Mouse (Mus musculus) left cerebral cortex, adult 8-10 months (tissue): ENCODE measurements around the gene Irf2bp2. TPM values are rescaled to one million over a fixed set of nuclear protein-coding genes. Genes with fewer than 3 reads are reported as not detected.
"Not testable (repeated sequence)": the region's sequence is repeated elsewhere in the genome, so short reads cannot be mapped to it uniquely, and the experiment has no call there.

Experiments
- DNase-seq, 2 experiments: peaks; one replicate each; pipeline ENCODE4 v3.0.0; 2022; ENCODE audit warnings: low spot score in 2 of 2
- total RNA-seq, 4 experiments: library from RNA; stranded (reverse); gene quantifications; 2 replicates each; pipeline ENCODE4 v1.2.4; 2022

The Irf2bp2 gene
- total RNA-seq, 4 experiments from 2014 or later: 52.9 to 59.6 (median 58.6) TPM

DNA sequence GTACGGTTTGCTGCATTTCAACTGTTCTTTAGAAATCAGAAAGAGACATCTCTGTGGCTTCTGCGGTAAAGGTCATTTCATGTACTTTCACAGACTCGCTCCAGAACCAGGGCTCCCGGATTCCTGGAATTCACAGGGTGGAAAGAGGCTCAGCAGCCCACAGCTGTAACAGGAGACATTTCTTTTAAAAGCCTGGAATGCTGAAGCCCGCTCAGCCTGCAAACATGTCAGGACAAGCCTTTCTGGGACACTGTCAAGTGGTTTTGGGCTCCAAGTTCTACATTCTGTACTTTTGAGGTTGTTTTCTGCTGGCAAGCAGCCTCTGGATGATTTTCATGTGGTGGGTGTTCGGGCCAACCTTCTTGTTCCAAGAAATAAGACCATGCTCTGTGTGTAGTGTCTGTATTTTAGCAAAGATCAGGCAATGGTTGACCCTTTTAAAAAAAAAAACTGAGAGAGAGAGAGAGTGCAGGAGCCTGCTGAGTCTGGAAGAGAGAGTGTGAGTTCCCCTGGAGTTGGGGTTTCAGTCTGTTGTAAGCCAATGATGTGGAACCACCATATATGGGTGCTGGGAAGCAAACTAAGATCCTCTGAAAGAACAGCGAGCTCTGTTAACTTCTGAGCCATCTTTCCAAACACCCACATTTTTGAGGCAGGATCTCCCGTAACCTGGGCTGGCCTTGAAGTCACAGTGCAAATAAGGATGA, 9.6 kb upstream of the Irf2bp2 start:
- DNase-seq: no peak

DNA sequence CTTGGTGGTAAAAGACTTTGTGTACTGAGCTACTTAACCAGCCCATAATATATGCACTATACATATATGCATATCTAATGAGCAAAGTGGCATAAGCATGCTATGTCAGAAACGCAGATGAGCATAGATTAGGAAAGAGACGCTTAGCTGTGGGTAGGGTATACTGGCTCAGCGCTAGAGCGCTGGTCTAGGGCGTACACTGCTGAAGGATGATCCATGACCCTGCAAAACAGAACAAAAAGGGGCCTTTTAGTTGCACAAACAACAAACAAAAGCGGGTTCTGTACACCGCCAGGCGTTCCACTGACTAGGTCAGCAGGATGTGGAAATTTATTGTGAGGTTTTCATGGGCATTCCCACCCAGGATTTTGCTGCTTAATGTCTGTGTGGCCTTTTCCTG, 8.9 kb upstream of the Irf2bp2 start:
- DNase-seq: no peak

DNA sequence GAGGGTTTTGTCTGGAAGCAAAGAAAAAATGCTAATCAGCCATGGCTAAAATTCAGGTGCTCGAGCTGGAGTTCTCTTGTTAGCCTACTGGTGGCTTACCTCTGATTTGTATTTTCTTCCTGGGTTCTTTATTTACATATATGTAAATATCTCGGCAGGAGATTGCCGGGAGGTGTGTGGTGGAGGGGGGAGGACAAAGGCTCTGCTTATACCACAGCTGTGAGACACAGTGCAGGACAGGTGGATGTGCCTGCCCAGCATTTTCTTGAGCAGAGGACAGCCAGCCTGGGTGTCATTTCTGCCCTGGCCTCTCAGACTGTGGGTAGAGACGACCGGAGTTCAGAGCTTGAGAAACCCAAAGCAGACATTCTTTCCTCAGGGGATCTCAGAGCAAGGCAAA, 7.5 kb upstream of the Irf2bp2 start:
- DNase-seq: no peak

DNA sequence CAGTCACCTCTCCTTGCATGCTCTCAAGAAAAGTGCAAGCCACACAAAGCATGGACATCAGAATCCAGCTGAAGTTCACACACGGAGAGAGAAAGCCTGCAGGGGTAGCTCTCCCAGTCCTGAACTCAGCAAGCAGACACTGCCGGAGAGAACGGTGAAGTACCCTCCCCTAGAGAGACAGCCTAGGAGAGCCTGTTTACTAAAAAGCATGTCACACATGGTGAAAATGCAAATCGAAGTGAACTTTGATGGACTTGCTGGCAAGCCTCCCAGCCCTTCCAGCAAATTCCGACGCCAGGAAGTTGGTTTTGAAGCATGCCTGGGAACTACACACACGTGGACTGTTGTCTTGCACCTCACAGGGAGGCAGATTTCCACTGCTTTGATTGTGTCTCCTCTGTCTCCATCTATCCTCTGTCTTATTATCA, 7.0 kb upstream of the Irf2bp2 start:
- DNase-seq: no peak

DNA sequence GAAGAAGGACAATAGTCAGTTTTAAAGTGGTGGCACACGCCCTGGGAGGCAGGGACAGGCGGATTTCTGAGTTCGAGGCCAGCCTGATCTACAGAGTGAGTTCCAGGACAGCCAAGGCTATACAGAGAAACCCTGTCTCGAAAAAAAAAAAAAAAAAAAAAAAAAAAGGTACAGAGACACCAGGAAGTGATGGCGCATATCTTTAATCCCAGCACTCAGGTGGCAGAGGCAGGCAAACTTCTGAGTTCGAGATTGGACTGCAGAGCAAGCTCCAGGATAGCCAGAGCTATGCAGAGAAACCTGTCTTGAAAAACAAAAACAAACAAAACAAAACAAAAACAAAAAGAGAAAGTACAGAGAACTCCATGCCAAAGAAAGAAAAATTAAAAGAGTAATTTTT, 6.6 kb upstream of the Irf2bp2 start:
- not testable (repeated sequence) for DNase-seq

DNA sequence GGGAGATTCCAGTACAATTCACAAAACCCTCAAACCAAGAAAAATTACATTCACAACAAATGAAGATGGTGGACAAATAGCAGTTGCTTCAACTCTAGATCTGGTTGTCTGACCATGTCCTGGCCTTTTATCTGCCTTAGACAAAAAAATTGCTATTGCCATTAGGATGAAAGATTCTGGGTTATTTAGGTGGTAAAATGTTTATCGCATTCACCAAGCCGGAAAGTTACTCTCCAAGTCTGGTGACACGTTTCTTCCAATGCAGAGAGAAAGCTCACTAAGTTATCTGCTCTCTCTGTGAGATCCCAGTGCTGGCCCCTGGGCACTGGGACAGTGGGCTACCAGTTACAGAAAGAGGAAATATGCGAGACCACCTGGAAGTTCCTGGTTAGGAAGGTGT, 5.5 kb upstream of the Irf2bp2 start:
- no peak for DNase-seq

DNA sequence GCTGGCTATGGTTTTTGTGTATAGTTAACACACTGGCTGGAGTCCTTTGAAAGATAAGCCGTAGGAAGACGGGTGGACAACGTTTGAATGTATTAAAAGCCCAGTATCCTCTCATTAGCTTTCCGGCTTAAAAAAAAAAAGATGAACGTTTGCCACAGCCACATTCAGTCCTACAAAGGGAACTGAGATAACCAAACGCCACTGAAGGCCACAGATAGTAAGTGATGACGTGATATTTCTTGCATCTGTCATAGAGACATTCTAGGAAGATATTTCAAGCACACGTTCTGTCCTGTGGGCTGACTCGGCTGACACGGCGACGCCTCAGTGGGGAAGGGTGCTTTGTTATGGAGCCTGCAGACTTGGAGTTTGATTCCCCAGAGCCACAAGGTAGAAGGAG, 4.4 kb upstream of the Irf2bp2 start:
- no peak for DNase-seq

DNA sequence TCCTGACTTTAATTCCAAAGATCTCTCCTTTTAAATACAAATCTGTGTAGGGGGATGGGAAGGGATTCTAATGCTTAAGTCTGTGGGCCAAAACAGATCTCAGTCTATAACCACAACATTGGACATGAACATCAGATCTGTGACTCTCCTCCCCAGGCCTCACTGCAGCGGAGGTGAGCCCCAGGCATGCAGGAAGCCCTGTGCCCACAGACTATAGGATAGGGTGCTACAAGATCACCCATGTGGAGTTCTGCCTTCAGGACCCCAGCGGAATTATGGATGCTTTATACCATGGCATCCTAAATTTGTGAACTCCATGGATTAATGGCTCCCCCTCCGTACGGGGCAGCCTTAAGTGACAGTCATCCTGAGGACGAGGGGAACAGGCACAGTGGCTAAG, 2.9 kb upstream of the Irf2bp2 start:
- no peak for DNase-seq

DNA sequence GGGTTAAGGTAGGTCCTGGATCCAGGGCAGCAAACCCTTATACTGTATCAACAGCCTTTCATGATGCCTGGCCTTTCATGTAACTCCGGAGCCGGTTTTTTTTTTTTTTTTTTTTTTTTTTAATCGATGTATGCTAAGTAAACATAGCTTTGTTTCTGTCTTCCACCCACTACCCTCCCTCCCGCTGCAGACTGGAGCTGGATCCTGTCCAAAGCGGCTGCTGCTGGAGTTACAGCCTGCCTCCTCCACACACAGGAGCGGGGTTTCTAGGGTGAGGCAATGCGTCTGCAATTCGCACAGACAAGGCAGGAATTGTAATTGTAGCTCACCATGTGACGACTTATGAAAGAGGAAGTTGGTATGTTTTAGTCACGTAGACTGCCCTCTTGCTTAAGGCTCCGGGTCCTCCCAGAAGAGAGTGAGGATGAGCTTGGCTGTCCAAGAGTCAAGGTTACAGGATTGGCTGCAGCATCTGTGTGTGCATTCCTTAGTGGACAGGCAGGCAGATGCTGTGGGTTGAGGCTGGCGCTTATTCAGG, 2.4 kb upstream of the Irf2bp2 start:
- DNase-seq: peak; percentile 64 to 90

DNA sequence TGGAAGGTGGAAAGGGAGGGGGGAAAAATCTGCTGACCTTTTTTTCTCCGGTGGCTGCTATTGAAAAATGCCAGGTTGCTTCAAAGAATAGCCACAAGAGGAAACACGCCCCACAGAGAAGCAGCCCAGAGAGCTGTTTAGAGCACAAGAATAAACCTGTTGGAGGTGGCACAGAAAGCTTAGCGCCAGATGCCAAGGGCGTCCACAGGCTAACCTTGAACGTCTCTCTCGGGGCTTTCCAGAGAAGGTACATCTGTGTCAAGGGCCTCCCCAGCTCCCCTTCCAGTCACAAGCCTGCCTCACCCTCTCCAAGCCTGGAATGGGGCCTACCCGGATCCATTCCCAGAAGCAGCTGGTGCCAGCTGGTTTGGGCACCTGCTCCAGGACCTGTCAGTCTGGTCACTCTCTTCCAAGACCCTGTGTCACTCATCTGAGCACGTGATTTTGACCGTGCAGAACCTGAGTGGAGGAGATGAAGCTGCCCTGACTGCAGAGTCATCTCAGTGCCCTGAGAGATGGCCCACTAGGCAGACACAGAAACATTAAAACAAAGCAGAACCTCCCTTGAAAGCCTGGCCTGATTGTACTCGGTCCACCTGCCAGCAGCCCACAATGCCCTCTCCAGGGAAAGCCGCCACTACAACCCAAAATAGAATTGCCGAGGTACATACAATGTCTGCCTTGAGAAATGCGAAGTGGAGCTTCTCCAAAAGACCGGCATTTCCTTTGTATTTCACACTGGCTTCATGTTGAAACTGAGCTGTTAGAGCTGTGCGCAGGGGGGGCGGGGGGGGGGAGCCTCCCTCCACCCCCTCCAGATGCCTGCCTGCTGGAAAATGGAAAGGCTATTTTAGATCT, 1.6 kb upstream of the Irf2bp2 start:
- peak in 1 of 2 experiments; percentile 64 for DNase-seq

DNA sequence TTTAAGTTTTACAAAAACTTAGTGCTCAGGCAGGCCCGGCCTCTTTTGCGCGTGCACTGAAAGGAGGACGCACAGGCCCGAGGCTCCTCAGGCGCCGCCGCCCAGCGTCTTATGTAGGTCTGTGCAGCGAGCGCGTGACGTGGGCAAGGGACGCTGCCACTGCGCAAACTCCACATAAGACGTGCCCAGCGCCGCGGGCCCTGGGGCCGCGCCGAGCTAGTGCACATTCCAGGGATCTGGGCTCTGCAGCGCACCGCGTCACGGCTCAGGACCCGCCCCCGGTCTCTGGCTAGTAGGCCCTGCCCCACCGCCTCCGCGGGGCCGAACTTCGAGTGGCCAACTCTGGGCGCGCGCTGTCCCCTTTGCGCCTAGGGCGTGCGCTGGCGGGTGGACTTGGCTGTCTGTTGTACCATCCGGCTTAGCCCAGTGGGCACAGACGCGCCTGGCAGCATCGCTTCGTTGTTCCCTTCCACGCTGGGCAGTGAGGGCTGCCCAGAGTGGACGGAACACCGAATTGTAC, 755 bp upstream of the Irf2bp2 start:
- DNase-seq: peak; percentile 97 to 100

DNA sequence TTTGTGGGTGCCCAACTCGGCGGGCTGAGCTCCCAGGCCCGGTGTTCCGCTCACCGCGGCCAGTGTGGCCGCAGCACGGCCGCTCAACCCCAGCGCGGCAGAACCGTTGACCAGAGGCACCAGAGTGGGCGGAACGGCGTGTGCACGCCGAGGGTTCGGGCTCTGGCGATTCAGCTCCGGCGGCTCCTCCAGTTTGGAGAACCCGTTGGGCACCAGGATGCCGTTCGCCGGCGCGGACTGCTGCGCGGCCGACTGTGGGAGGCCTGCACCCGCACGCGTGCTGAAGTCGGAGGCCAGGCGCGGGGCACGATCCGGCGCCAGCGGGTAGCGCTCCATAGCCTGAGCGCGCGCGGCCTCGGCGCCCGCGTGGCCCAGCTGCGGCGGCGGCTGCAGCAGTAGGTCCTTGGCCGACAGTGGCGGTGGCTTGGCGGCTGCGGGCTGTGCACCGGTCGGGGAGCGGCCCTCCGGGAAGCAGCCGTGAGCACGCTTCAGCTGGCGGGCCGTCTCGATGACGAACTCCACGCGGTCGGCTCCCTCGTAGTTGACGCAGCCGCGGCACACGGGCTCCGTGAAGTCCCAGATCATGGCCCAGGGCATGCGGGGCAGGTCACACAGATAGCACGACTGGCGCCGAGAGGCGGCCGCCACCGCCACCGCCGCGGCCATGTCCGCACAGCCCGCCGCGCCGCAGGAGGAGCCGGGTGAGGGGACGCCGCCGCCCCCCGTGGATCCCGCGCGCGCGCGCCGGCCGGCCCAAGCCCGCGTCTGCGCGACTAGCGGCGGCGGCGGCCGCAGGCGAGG, 815 bp downstream of the Irf2bp2 start:
- DNase-seq: peak in 1 of 2 experiments; percentile 46

DNA sequence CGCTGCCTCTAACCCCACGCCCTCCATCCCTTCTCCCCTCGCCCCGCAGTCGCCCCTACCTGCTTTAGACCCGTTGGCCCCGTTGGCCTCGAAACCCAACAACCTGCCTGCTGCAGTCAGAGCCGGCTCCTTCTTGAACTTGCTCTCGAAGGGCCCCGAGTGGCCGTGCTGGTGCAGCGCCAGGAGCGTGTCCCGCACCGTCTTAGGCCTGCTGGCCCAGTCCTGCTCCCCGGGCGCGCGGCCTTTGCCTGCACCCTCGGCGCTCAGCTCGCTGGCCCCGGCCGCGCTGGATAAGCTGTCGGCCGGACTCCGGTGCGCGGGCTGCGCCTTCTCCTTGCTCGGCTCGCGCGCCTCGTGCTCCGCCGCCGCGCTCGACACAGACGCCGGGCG, 1.4 kb downstream of the Irf2bp2 start:
- peak in 1 of 2 experiments; percentile 38 for DNase-seq

DNA sequence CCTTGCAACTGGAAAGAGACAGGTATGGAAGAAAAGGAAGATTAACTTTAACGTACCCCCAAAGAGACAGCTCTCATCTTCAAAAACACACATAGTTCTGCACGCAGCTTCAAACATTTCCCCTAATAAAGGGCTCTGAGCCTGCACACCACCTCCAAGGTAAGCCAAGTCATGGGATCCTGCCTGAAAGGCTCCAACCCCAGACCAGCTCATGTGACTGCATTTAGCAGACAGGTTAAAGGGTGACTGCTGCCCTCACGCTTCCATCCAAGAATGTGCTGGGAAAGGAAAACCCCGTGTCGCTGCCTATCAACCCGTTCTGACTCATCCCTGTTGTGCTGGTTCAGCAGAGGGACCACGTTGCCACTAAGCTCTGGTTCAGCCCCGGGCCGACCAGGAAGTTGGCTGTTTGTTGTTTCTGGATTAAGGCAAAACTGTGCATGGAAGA, 1.9 kb downstream of the Irf2bp2 start:
- peak in 1 of 2 experiments; percentile 39 for DNase-seq

DNA sequence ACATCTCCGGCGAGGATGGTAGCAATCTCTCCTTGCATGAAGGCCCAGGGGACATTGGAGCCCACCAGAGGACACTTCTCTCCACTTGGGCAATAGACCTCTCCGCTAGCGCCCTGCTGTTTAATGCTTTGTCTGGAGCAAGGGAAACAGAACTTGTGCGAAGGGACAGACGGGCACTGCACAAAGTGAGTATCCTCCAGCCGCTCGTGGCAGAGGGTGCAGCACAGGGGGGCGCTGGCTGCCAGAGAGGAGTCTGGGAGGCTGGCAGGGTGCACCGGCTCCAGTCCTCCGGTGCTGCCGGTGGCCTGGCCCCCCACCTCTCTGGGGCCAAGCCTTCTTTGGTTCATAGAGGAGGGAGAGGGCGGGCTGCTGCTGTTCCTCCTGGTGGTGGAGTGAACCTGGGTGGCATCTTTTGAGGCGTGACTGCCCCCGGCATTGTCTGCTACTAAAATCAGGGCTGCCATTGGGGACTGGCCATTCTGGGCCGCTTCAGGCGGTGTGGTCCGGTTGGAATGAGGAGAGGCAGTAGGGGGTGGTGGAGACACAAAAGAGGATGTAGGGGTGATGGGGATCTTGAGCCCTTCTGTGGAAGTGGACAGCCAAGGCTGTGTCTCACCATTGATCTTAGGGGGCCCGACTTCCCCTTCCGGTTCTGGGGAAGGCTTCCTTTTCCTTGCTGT, 2.5 kb downstream of the Irf2bp2 start:
- peak in 1 of 2 experiments; percentile 49 for DNase-seq

DNA sequence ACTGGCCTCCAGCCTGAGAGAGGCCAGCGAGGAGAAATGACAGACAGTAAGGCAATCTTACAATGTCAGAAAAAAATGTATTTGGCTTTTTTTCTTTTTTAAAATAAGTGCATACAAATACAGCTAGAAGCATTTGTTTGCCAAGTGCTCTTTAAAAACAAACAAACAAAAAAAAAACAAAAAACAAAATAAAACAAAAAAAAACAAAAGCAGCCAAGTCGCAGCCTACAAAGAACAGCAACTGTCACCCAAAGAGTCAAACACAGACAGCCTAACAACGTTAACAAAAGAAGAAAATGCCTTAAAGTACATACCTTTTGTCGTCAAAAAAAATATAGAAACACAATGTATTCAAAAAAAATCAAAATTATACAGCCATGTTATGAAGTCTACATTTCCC, 3.2 kb downstream of the Irf2bp2 start:
- DNase-seq: no peak

DNA sequence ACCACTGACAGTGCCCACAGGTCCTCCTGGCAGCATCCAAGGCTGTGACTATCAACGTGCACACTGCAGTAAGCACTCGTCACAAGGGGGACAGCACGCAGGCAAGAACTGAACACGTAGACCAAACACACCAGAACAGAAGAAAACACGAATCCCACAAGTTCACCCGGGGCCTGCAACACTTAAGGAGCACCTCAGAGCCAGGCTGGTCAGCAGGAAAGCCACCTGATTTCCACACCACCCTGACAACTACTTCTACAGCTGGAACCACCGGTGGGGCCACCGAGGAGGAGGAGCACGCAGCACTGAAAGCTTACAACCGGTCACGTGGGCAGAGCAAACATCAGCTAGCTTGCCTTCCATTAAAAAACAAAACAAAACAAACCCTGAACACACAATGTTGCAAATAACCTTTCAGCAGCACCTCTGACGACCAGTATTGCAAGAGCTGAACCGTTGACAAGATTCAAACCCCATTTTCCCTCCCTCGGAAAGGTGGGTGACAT, 3.7 kb downstream of the Irf2bp2 start:
- no peak for DNase-seq

DNA sequence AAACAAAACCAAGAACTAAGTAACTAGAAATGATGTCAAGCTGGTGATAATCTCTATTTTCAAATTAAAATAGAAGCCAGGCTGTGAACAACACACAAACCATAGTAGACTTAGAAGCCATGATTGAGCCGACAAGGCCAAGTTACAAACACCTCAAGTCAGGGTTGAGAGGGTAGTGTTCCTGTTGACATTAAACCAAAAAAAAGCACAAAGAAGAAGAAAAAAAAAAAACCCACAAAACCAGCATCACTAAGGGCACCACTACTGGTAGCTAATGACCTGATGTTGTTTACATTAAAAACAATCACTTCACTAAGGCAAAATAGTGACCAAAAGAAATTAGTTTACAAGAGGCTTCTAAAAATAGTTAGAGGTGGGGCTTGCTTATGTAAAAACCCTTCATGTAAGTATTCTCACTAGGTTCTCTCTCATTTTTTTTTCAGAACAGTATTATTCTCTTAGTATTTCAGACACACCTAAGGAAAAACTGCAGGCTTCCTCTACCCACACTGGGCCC, 4.2 kb downstream of the Irf2bp2 start:
- DNase-seq: no peak

DNA sequence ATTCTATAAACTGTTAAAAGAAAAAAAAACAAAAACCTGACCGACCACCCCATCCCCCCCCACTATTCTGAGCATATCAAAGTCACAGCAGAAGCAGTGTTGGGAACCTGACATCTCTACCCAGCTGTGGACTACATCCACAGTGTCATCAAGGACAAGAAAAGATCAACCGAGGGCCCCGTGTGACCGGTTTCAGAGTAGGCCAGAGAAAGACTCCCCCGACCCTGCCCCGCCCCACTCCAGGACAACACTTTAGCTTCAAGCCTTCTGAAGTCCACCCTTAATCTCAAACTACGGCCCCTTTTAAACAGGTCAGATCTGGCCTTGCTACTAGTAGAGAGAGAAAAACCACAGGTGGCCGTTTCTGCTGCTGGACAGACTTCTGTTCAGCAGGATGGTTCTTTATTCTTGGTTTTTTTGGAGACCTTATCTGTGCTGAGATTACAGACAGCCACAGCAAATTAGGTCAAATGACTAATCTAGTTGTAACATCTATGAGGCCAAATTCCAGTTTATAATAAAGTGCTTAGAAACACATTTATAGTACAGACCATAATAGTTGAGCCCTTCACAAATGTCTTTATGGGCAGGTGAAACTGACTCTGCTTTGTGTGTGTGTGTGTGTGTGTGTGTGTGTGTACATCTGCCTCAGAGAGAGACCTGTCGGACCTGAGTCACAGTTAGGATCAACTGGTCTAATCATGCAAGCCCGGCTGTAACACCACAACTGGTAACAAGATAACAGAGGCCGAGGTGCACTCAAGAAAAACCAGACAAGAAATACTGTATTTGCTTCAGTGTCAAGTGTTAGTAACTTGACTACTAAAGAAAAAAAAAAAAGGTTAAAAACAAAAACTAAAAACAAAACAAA, 4.9 kb downstream of the Irf2bp2 start:
- no peak for DNase-seq
